Mouse (Mus musculus): ENCODE data around the gene Iqsec2.
A peak's percentile ranks its signal among the peaks of the same experiment; 100 is the strongest.

Gene Iqsec2

DNA sequence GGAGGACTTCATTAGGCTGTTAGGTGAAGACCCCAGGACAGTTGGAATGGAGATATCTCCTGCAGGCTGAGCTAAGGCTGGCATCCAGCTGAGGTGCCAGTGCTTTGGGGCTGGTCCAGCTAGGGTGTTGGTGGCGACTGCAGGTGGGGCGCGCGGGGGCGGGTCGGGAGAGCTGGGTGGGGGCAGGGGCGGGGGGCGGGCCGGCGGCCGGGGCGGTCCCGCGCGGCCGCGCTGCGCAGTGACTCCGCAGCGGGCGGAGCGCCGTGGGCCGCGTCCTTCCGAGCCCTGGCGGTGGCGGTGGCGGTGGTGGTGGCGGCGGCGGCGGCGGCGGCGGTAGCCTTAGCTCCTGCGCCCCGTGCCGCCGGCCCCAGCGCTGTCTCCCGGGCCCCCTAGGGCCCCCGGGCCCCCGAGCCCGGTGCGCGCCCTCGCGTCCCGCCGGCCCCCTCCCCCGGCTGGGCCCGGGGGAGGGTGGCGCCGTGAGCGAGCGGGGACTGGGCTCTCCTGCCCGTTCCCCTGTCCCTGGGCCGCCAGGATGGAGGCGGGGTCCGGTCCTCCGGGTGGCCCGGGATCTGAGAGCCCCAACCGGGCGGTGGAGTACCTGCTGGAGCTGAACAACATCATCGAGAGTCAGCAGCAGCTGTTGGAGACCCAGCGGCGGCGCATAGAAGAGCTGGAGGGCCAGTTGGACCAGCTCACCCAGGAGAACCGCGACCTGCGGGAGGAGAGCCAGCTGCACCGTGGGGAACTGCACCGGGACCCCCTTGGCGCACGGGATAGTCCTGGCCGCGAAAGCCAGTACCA is at the start of gene Iqsec2:
Iqsec2 (plus strand) TSS at position 328 of the 801 bp plus-strand sequence.
- DNase-seq (ENCODE audit: low read depth, low spot score) = peak; percentile 13

DNA sequence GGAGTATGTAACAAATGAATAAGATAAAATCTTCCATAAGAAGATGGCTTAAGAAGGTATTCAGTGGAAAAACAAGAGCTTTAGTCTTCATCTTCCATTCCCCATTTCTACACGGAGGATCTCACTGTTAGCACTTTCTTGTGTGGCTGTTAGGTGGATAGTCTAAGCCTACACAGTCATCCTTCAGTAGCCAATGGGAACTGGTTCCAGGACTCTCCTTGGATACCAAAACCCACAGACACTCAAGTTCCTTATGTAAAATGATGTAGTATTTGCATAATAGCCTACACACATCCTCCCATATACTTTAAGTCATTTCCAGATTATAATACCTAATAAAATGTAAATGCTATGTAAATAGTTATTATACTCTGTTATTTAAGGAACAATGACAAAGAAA is 46.5 kb upstream of the Iqsec2 start:
- DNase-seq (ENCODE audit: low read depth, low spot score) = no peak

DNA sequence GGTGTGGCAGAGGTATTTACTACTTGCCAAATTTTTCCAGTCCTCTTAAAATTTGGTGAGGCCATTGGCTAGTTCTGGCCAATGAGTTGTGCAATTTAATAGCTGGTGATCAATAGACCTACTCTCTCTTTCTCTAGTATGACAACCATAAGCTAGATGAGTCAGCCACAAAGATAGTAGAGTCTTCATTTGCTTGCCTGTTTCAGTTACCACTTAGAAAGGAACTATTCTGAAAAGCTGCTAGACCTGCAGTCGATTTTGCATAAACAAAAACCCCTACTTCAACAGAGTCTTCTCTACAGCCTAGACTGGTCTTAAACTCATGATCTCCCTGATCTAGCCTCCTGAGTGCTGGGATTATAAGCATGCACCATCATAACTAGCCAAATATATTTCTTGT is 22.4 kb upstream of the Iqsec2 start:
- DNase-seq (ENCODE audit: low read depth, low spot score) = no peak

DNA sequence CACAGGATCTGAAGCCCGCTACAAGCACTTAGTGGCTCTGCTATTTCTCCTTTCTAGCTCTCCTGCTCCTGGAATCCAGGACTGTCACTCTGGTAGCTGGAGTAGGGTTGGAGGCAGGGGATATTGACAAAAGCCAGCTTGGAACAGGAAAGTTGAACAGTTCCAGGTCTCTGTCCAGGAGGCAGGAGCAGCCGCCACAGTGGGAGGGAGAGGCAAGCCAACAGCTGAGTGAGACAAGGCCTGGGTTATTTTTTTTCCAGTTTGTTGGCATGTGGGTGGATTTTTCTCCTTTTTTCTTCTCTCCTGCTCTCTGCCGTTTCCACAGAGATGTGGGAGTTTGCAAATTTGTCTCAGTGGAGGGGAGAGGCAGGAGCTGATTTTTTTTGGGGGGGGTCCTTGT is 13.3 kb upstream of the Iqsec2 start:
- DNase-seq (ENCODE audit: low read depth, low spot score) = no peak

DNA sequence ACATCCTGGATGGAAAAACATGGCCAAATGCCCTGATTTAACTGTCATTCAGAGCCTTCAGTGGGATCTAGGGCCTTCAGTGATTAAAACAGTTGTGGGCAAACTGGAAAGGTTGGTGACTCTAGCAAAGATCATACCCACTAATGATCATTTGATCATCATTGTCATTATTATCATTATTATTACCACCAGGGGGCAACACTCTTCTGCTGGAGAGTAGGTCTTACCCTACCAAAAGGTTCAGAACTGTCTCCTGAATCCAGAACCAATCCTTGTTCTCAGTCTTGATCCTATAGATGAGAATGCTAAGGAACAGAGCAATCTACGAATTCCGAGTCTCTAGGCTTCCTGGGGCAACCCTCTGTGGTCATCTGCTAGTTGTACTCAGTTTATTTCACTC is 12.0 kb upstream of the Iqsec2 start:
- no peak for DNase-seq (ENCODE audit: low read depth, low spot score)

DNA sequence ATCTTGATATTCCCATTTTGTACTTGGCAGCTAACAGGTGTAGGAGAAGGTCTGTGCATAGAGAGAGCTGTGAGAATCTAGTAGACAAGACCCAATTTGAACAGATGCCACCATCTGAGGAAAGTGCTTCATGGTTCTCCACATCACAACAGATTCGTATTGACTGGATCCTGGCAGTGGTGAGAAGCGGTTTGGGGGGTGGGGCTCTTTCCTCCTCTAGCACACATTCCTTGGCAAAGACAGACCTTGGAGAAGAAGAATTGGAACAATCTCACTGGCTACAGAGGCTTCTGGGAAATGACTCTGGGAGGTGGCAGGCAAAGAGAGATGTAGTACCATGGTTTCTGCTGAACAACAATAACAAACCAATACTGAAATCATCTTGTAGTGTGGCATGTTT is 8.9 kb upstream of the Iqsec2 start:
- no peak for DNase-seq (ENCODE audit: low read depth, low spot score)

DNA sequence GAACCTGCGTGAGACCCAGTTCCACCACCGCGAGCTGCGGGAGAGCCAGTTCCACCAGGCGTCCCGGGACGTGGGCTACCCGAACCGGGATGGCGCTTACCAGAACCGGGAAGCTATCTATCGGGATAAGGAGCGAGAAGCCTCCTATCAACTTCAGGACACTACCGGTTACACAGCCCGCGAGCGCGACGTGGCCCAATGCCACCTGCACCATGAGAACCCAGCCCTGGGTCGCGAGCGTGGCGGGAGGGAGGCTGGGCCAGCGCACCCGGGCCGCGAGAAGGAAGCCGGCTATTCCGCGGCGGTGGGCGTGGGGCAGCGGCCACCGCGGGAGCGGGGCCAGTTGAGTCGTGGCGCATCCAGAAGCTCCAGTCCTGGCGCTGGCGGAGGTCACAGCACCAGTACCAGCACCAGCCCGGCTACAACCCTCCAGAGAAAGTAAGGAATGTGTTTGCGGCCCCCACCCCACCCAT is 710 bp downstream of the Iqsec2 start:
- no peak for DNase-seq (ENCODE audit: low read depth, low spot score)

DNA sequence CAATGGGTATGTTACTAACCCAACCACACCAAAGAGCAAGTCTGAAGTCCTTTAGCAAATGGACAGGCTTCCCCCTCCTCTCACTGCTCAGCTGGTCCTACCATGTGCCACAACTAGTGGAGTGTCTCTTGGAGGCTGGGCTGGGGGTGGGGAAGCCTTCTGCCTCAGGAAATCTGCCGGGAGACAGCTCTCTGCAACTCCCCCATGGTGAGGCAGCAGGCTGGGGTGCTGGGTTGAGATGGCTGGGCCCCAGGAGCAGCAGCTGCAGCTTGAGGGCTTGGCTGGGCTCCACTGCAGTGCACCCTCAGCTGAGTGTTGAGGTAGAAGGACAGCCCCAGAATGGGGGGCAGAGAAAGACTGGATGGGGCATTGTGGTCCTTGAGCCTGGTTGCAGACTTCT is 2.1 kb downstream of the Iqsec2 start:
- no peak for DNase-seq (ENCODE audit: low read depth, low spot score)

DNA sequence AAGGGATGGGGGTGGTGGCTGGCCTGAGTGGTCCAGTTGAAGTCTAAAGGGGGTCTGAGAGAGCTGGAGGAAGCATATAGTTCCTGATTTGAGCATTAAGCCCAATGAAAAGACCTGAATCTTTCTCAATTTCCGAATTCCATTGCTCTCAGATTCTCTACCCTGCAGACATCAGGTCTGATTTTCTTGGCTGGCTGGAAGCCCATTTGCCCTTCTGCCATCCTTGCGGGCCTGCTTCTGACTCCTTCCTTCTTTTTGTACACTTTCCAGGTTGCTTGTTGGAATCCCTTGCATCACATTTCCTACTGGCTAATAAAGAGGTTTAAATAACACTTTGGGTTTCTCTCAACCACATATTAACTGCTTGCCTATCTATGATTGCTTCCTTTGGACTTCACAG is 2.6 kb downstream of the Iqsec2 start:
- no peak for DNase-seq (ENCODE audit: low read depth, low spot score)

DNA sequence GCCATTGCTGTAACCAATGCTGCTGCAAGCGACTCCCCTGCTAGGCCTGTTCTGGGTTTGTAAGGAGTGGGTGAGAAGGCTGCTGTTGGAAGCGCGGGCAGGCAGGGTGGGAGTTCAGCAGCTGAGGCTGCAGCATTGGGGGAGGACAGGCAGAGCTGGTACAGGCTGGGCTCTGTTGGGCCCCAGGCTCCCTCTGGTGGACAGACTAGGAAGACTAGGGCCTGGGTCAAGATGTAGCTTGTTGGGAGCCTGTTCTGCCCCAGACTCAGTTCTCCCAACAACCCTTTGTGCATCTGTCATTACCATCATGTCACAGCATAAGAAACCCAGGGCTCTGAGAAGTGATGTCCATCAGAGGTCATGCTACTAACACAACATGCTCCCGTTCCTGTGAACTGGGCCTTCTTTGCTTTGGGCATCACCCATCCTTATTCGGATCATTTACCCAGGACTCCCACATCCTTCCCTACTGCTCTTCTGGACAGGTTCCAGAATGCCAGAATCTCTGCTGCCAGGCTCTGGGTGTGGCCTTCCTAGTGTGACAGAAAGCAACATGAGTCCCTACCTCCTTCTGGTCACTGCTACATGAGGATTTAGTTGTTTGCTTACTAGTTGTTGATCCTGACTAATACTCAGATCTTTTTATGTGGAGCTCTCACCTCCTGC is 3.5 kb downstream of the Iqsec2 start:
- peak; percentile 65 for DNase-seq (ENCODE audit: low read depth, low spot score)

DNA sequence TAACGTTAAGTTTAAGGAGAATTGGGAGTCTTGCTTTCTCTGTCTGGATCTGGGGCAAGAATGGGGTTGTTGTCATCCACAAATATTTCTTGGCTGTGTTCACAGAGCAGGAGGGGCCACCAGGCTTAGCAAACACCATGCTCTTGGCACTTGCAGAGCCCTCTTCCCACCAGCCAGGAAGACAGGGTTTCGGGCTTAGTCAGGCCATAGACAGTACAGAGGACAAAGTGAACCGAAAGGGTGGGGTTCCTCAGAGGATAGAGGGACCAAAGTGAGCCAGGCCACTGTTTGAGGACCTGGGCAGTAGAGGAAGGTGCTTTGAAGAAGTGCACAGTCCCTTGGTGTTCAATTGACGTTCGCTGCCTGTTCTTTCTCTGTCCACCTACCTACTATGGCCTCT is 4.6 kb downstream of the Iqsec2 start:
- DNase-seq (ENCODE audit: low read depth, low spot score) = no peak

DNA sequence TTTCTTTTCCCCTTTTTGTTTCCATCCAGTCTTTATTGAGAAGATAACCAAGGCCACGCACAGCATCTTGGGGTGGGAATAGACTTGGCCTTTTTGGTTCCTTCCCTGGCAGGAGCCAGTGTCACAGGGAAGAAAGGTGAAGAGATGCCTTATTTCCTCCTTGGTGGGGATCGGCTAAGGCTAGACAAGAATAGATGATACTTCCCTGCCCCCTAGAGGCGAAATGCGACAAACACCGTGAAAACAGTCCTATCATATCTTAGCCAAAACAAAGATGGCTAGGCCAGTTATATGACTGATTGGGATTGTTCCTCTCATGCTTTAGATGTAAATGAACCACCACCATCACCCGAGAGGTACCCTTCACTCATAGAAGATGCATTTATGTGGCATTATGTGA is 7.6 kb downstream of the Iqsec2 start:
- DNase-seq (ENCODE audit: low read depth, low spot score) = peak; percentile 40

DNA sequence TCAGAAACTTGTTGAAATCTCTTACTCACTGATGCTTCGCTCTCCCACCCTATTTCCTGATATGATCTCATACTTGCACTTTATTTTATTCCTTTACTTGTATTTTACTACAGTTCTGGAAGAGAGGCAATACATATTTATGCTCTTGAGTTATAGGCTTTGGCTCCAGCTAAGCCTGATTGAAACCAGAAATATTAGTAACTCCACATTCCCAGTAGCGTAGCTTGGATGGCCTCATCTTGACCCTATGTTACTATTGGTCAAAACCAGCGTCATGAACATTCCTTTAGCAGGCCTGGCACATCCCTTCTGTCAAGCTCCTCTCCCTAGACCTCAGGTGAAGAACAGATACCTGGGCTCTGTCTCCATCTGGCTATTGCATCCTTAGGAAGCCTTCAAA is 14.2 kb downstream of the Iqsec2 start:
- no peak for DNase-seq (ENCODE audit: low read depth, low spot score)

DNA sequence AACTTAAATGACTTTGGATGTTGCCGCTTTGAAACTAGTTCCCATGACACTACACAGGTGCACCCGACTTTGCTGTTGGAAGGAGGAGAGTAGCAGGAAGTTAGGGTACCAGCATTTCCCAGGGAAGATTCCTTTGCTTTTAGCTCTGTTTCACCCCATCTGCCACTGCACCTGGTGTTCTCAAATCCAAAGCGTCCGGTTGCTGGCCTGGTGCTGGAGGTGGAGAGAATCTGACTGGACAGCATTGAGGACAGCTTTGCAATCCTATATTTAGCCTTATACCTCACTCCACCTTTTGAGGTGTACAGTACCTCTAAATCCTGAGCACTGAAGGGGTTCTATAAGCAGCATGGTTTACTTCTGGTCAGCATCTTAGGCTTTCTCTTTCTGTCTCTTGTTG is 17.3 kb downstream of the Iqsec2 start:
- no peak for DNase-seq (ENCODE audit: low read depth, low spot score)

DNA sequence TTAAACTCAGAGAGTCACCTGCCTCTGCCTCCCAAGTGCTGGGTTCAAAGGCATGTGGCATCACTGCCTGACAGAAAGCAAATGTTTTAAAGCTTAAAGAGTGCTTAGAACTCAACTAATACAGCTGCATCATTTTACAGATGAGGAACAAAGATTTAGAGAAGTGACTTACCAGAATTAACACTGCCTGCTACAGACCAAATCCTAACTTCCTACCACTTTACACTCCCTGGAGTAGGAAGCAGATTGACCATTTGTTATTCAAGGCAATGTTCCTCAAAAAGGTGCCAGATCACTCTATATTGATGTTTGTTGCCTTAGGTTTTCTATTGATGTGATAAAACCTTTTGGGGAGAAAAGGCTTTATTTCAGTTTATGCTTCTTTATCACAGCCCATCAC is 20.0 kb downstream of the Iqsec2 start:
- no peak for DNase-seq (ENCODE audit: low read depth, low spot score)

DNA sequence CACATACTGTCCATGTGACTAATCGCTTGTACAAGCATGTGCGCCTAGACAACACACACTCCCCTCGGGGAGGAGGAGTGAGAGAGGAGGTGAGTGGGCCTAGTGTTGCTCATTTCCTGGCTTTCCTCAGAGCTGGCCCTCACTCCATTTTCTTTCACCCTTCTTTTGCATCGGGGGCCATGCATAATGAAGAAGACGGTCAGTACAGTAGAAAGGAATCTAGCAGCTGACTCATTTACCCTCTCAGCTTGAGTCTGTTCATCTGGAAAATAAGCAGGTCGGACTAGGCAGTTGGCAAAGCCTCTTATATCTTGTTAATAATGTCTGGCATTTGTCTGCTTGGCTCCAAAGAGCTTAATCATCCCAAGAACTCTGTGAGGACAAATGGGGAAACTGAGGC is 22.1 kb downstream of the Iqsec2 start:
- DNase-seq (ENCODE audit: low read depth, low spot score) = no peak

DNA sequence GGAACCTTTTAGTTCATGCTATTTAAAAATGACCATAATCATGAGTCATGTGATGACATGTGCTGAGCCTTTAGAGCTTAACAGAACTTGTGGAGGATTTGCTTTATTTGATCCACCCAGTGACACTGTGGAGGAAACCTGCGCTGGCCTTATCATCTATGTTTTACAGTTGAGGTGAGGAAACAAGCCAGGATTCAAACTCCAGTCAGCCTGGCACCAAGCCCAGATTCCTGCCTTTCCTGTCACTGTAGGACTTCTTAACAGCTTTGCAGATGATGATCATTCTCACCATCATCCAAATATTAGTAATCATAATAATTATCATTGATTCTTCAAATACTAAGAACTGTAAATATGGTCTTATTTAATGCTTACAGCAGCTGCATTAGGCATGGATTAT is 24.5 kb downstream of the Iqsec2 start:
- DNase-seq (ENCODE audit: low read depth, low spot score) = no peak

DNA sequence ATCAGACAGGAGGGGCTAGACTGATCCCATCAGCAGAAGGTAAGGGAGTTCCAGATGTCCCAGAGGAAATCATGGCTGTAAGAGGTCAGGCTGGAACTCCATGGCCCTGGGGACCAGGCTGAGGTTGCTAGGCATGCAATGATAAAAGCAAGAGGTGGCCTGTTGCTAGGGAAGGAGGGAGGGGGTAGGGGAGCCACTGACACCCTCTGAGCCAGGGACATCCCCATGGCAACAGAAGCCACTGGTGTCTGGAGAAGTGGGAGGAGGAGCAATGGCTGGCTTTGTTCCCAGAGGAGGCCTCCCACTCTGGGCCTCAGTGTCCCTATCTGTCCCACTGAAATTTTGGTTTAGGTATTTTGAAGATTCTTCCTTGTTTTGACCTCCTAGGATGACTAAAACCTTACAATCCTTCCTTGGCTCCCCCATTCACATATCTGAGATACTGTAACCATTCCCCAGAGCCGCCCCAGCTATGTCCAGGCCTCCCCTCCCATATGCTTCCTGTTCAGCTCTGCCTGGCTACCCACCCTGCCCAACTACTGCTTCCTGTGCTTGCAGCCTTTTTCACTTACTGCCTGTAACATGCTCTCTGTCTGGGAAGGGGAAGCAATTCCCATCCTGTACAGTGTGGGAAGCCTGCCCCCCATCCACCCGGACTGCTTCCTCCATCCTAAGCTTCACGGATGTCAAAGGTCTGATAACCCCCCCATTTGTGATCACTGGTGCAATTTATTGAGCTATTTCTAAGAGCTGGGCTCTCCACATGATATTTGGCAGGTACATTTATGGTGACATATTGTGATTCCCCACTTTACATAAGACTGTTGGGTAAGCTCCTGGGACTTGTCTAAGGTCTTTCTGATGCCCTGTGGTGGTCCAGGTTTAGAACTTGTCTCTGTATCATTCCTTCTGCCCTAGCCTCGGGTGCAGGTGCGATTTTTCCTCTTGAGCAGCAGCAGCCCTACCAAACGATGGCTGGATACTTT is 27.3 kb downstream of the Iqsec2 start:
- DNase-seq (ENCODE audit: low read depth, low spot score) = peak; percentile 56

DNA sequence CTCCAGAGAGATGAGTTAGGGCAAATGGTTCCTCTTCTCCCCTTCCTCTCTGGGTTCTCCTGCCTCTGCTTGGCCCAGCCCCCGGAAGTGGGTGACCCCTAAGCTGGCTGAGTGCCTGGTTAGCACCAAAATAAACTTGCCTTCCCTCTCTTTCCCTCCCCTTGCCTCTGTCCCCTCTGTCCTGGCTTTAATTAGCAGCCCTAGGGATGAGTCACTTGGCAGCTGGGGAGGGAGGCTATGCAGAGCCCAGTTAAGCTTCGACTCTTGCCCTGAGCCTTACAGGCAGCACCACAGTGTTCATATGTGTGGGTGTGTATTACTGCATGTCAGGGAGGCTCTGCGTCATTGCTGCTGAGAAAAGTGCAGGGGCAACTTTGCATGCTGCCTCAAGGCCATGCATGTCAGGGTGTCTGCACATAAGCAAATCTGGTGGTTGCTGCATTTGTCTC is 28.4 kb downstream of the Iqsec2 start:
- DNase-seq (ENCODE audit: low read depth, low spot score) = no peak

DNA sequence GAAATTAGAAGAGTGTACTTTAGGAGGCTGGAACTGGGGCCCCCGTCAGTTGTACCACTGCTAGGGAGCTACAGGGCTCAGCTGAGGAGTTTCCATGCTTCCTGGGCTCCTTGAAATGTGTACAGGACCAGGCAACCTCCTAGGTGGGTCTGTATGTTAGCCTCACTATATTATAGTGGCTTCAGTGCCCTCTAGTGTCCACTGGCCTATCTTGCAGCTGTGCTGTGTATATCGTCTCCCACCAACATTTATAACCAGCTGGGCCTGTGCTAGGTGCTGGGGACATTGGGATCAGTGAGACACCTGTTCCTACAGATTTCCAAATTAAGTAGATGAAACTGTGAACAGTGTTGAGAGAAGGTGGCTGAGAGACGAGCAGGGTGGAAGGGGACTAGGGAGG is 31.2 kb downstream of the Iqsec2 start:
- DNase-seq (ENCODE audit: low read depth, low spot score) = peak; percentile 50

DNA sequence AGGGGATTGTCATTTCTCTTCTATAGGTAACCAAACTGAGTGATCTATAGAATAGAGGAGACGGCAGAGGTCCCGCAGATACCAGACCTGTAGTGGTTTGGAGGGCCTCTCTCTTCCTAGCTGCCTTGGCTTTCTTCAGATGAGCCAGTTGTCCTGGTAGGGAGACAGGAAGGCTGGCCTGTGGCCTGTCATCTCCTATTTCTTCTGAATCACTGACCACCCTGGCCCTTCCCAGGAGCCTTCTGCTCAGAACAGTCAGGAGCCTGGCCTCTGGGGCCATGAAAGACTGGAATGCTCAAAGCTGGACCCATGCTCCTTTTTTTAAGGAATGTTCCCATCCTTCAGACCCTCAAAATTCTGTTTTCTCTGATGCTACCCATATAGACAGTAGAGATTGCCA is 33.8 kb downstream of the Iqsec2 start:
- DNase-seq (ENCODE audit: low read depth, low spot score) = no peak

All from mesoderm, embryonic 11.5 days (tissue).